Mouse (Mus musculus) mature B cell (primary cell): ENCODE results near the gene Ms4a10.

Experiments
- in situ Hi-C: fragments of 300-500 bp; cut with MboI; formaldehyde crosslinking; loops from 2 replicates; pipeline ENCODE4 v1.14.3; 2019

Gene Ms4a10

DNA sequence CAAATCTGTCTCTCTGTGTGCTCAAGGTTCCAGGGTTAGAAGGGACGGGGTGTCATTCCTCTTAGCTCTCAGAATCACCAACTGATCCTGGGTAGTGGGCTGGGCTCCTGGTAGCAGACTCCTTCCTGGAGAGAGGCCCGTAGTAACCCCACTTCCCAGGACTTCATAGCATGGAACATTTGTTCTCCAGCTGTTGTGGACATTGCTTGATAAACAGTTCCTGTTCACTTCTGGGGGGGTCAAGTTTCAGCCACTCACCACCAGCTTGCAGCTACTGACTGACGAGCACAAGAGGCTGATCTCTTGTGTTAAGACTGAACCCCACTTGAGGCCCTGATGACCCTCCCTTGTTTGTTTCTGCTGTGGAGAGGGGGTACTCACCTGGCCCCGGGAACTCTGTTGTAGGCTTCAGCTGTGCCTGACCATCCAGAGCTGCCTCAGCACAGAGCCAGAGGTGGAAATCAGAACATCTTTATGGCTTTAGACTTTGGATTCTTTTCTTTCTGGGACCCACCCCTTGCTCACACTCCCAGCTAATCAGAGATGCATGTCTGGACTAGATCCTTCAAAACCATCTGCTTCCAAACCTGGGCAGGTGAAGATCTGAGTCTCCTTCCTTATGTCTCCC, at the start of gene Ms4a10:
Gene Ms4a10 (minus strand): TSS at position 433 of the 628 bp plus-strand sequence.
- in situ Hi-C loops, result no loop called here

DNA sequence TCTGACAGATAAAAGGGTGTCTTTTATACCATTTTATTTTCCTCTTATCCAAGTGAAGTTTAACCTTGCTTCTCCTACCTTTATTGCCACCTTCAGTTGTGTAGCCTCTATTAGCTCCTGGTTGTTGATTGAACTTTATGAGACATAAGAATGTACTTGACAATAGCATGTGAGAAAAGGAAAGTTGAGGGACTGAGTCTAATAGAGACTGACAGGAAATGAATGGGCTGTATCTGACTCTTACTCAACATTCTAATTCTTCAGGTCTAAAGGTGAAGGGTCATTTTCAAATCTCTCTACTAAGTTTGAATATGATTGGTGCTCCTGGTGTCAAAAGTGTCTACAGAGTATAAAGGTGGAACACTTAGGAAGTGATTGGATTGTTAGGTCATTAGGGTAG, 47.9 kb upstream of the Ms4a10 start:
- in situ Hi-C loops, result no loop called here

DNA sequence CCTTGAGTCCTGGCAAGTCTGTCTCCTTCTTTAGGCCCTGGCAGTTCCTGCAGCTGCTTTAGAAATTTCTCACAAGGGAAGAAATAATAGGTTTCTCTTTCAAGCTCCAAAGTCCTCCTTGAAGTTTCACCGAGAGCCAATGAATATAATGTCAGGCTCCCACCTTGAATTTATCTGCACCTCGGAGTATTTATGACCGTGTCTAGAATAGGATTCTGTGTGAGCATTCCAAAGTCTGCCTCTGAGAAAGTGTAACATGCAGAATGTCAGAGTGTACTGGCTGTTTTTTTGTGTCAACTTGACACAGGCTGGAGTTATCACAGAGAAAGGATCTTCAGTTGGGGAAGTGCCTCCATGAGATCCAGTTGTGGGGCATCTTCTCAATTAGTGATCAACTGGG, 43.4 kb upstream of the Ms4a10 start, which contains the start of gene Ms4a18:
Gene Ms4a18 (minus strand): TSS at position 141 of the 400 bp plus-strand sequence.
- in situ Hi-C loops, result no loop called here

DNA sequence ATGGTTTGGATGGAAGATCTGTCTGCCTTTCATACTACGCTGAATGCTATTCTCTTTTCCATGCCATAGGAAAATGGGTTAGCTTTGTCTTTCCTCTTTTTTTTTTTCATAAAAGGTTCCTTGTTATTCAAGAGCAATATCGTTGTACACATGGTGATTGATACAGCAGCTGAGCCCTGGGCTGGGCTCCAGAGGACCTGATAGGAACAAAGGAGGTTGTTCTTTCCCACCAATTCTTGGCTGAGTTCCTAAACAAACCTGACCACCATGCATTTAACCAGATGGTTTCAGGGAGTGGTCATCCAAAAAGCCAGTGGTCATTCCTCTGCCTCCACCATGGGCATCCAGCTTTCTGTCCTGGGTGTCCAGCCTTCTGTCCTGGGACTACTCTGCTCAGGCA, 42.8 kb upstream of the Ms4a10 start:
- in situ Hi-C loops, result no loop called here

DNA sequence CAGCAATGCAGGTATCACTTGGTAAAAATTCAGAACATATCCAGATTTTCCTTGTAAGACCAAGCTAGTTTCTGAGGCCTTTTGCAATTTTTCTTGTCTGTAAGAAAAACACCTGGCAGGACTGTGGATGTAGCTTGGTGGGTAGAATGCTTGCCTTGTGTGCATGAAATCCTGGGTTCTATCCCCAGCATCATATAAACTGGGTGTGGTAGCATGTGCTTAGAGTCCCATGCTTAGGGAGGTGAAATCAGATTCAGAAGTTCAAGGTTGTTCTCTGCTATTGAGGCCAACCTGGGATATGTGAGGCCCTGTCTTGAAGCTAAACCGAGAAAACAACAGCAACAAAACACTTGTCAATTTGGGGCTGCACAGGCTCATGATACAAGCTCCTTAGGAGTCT, 41.5 kb upstream of the Ms4a10 start:
- in situ Hi-C loops, result no loop called here

DNA sequence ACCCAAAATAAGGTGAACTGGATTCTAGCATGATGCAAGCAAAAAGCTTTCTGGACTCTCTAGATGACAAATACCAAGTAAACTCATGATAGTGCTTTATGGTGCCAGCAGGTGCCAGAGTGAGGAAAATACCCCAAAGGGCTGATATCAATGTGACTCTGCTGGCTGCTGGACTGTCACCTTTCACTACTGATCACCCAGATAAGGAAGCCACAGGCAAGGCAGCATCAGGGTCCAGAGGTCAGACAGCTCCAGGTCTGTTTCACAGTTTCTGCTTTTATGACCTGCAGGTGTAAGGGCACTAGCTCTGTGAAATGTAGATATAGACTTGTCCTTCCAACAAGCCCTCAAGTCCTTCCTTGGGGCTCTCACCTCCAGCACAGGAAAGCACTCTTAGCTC, 41.0 kb upstream of the Ms4a10 start:
- in situ Hi-C loops, result no loop called here

DNA sequence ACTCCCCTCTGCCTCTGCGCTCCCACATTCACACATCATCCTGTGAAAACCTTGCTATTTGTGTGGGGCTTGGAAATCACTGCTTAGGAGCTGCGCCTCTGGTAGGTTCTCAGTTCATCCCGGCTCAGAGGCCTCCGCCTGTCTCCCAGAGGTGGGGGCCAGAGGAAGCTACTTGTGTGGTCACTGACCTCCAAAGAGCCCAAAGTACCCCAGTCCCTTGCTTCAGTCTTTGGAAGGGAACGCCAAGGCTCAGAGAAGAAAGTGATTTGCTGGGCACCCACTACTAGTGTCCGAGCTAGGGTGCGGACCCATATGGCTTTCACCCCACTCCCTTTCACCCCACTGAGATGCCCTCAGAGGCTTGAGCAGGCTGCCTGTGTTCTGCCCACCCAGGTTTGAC, 18.7 kb upstream of the Ms4a10 start, which contains the start of gene Ms4a15:
Gene Ms4a15 (minus strand): TSS at position 101 of the 400 bp plus-strand sequence.
- in situ Hi-C loops, result no loop called here

DNA sequence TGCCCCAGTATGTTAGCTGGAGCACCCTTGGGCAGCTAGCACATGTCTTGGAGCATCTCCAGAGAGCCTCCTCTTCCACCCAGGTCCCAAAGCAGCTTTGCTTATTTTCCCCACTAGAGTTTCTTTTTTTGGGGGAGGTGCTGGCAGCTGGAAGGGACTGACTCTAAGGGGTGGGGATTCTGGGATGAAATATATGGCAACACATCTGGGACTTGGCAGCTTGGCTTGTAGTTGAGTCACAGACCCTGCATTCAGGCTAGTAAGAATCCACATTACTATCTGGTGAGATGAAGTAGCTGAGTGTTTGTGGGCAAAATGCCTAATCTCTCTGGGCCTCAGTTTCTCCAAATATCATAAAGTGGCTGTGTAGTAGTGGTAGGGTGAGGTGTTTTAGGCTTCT, 17.4 kb upstream of the Ms4a10 start:
- in situ Hi-C loops, result no loop called here

DNA sequence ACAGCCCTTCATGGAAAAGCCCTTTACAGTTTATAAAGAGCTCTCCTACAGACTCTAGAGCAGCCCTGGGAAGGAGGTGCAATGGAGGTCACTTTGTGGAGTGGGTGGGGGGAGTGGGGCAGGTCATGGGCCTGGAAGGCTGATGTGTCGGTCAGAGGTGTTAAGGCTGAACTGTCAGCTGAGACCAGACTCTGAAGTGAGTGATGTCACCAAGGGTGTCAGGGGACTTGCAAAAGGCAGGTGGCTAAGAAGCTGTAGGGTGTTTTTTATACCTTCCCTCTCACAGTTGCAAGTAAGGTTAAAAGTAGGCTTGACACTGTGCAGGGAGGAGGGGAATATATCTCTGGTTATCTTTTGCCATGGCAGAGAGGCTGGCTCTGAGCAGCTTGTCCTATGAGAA, 16.3 kb upstream of the Ms4a10 start:
- in situ Hi-C loops, result no loop called here

DNA sequence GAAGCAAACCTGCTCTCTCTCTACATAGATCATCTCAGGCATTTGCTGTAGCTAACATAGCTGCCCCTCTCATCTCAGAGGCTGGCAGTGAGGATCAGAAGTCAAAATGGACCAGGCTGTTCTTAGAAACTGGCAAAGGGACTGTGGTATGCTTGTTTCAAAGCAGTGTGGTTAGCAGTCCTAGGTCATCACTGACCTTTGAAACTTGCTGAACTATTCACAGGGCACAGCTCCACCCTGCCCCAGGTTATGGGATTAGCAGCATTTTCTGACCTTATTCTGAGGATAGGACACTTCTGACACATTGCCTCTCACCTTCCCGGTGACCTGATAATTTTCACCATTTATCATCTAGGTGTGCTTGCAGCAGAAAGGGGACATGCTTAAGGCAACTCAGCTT, 14.1 kb upstream of the Ms4a10 start:
- in situ Hi-C loops, result no loop called here

DNA sequence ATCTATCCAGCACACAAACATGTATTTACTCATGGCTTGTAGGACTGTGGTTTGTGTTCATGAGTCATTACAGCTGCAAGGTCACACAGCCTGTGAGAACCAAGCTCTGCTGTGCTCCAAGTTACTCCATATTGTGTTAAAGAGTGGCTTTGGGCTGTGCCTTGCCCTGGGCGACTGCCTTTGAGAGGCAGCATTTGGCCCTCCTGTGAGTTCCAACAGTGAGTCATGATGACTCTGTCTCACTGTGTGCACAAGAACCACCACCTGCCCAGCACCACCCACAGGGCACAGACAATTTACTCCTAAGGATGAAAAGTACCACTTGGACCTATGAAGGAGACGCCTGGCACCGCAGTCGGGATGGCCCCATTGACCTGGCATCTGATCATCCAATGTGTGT, 11.4 kb upstream of the Ms4a10 start:
- in situ Hi-C loops, result no loop called here

DNA sequence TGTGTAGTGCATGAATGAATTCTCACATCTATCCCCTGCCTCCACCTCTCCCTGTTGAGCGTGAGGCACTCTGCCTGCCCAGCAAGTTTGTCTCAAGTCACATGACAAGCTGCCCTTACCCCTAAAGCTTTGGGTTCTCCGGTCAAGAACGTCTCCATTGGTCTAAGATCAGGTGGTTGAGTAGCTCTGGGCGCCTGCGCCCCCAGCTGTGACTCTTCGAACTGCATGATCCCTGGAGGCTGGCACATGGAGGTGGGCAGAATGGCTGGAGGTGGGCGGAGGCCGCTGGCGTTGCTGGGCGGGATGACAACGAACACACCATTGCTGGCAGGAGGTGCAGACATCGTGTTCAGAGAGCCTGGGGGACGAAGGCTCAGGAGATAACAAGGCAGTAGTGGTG, 10.1 kb upstream of the Ms4a10 start:
- in situ Hi-C loops, result no loop called here

DNA sequence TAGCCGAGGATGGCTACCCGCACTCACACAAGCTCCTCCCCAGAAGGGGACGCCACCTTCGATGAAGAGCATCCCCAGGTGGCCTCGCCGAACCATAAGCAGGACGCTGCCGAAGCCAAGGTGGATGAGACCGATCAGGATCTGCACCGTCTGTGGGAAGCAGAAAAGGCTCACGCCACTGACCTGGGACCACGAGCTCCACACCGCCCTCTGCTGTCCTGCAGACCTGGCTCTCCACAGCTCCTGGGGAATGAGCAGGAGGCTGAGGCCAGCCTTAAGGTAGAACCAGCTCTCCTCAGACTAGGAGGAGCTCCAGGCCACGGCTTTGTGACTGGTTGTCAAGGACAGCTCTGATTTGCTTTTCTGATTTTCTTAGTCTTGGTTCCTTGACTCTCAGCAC, 8.7 kb upstream of the Ms4a10 start:
- in situ Hi-C loops, result no loop called here

DNA sequence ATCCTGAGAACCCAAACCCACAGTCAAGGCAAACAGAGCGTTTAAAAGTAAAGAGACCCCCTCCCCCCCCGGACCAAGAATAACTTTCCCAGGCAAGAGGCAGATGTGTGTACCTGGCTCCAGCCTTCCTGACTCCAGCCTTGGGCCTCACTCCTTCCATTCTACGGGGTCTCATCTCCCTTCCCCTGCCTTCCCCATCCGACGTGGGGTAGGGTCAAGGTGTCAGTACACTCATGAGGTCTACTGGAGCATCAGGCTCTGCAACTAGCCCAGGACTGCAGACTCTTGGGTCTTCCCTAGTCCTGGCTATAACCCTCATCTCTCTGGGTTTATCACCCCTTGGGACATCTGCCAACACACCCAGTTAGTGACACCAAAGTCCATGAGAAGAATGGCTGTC, 5.7 kb upstream of the Ms4a10 start:
- in situ Hi-C loops, result no loop called here

DNA sequence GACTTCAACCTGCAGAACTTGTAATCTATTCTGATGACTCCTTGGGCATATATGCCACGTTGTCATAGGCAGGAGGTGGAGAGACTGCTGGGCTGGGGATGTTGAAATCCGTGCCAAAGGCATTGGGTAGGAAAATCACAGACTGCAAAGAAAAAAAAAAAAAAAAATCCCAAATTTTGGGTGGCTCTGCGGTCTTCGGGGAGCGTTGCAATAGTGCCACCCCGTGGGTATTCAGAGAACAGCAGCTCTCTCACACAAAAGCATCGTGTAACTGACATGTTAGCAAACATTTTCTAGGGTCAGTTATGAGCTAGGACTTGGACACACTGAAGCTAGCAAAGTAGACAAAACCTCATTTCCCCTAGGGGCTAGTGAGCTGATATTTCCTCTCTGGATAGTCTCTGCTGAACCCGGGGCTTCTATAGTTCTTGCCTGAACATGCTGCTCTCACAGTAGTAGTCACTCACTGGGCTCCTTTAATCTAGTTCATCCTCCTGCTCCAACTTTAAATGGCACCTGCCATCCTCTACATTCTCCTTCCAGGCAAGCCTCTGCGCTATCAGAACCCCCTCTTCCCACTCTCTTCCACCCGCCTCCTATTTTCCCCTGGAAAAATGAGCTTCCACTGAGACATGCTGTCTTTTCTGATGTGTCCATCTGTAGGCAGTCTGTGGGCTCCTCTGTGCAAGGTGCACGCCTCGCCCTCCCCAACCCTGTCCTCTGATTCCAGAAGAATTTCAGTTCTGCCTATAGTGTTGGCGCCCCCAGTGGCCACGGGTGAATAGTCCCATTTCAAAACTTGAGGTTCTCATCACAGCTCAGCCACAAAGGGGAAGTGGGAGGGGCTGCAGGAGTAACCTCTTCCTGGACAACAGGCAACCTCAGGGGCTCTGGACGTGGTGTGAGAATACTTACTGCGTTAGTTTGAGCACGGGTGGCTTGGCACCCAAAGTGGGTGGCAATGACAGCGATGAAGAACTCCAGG, 5.0 kb upstream of the Ms4a10 start:
- in situ Hi-C loops, result no loop called here

DNA sequence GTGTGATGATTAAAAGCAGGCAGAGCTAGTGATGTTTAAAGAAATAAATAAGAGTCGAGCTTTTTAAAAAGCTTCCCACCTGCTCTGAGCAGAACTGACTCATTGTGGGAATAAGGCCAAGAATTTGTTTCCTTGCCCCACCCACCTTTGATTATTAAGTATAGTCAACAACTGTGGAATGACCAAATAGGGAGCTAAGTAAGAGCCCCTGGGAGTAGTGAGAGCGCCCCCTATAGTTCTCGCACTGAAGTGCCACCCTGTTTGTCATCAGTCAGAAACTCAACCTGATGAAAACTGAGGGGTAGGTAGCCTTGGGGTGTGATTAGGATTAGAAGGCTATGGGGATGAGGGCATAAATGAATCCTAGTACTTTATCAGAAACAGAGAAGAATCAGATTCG, 1.8 kb upstream of the Ms4a10 start:
- in situ Hi-C loops, result no loop called here

DNA sequence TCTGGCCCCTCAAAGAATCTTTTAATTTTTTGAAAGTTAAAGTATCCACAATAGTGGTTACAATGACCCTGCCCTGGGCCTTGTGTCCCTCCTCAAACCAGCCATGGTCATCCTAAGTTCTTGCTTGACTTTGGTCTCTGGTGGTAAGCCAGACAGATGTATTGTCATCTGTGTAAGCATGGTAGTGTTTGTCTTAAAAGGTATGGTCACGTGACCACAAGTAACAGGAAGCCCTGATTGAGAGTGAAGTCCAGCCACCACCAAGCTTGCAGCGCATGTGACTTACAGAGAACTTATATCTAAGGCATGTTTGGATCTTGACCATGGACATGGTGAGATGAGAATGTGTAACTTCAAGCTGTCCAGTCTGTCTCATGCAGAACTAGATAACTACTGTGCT, 717 bp upstream of the Ms4a10 start:
- in situ Hi-C loops, result no loop called here

DNA sequence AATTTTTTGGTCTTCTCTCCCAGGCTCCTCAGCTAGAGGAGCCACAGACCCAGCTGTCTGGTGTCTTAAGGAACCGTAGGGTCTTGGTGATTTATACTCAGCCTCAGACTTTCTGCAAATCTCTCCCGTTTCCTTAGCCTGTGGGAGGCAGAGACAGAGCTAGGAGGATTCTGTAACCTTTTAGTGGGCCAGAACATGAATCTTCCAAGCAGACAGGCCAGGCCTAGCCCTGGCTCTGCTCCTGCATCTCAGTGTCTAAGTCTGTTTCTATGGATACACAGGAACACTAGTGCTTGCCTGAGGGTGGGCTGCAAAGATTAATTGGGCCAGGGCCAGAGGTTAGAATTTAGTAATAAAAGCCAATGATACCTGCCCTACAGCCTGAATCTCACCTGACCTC, 1.3 kb downstream of the Ms4a10 start:
- in situ Hi-C loops, result no loop called here

DNA sequence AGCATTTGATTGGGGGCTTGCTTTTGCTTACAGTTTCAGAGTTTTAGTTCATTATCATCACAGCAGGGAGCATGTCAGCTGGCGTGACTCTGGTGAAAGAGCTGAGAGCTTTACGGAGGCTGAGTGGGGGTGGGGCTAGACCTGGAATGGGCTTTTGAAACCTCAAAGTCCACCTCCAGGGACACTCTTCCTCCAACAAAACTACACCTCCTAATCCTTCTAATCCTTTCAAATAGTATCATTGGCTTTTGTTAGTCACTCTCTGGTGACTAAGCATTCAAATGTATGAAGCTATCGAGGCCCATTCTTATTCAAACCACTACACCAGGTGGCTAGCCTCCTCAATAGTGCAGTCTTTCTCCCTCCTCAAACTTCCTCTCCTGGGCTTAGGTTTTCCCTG, 1.8 kb downstream of the Ms4a10 start:
- in situ Hi-C loops, result no loop called here

DNA sequence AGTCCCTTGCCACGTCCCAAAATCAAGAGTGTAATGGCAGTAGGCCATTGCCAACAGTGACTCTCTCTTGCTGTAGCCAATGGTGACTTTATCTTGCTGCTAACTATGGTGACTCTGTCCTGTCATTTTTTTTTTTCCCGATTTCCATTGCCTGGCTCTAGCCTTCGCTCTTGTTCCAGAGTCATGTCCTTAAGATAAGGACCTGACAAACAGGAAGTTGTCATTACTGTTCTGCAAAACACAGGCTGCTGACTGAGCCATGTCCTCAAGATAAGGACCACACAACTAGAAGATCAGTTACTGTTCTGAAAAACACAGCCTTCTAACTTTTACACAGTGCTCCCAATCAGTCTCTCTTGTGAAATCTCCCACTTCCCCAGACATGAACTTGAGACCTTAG, 4.0 kb downstream of the Ms4a10 start:
- in situ Hi-C loops, result no loop called here

DNA sequence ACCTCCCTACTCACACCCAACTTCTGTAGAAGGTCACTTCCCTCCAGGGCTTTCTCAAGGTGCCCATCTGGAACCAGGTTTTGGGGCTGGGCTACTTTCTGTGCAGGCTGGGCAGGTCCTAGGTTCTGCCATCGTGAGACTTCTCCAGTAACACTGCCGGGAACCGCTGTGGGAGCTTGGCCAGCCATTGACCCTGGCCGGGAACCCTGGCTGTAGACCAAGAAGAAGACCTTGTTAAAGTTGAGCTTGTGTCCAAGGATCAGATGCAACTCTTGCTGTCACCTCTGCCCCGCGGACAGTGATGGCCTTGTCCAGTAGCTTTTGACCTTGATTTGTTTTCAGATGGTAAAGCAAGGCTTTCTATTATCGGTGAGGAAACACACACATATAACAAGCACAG, 5.9 kb downstream of the Ms4a10 start:
- in situ Hi-C loops, result no loop called here

DNA sequence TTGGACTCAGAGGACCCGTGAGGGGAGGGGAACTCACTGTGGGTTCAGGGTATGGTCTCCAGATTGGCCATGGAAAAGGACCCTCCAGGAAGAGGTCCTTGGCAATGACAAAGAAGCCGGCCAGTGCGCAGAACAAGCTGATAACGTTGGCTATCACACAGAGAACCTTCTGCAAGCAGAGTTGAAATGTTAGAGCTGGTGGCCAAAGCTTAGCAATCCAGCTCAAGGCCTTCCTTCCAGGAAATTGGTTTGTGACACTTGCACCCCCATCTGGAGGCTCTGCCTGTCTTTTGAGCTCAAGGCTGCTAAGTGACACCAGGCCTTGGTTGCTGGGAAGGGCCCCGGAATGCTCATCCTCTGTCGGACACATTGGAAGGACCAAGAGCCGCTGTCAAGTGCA, 8.7 kb downstream of the Ms4a10 start:
- in situ Hi-C loops, result no loop called here

DNA sequence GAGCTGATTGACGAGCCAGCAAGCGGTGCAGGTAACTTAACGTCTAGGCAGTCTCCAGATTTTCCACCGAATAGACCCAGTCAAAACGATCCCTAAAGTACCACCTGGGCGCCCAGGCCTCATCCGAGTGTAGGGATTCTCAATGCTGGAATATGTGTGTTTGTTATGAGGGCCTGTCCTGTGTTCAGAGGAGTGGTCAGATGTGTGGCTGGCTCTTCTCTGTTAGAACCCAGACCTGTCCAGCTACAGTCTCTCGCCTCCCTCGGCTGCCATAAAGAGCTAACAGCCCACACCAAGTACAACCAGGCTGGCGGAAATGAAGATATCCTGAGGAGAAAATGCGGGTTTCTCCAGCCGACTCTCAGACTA, 14.5 kb downstream of the Ms4a10 start:
- in situ Hi-C loops, result loop anchor here (10.0 kb wide), 1 partner anchor 245 kb away; no protein-coding TSS in a partner anchor
